Mouse (Mus musculus) kidney, embryonic 15.5 days (tissue): ENCODE data around the gene Ldhd. TPM values are rescaled to one million over a fixed set of nuclear protein-coding genes. Genes with fewer than 3 reads are reported as not detected.

ENCODE experiments used
- polyA plus RNA-seq: library from polyadenylated mRNA; unstranded; fragments of >200 nt; fragmentation: Nextera tagmentation; extraction: Ambion mirVana; gene quantifications from 2 replicates; pipeline ENCODE4 v1.2.1, GENCODE M21; 2015

Ldhd gene
- polyA plus RNA-seq, 1 experiment from 2014 or later, result 1.3 TPM

Other genes starting within 250 kb of the Ldhd start
- gene Fa2h, start 236.6 kb downstream of the Ldhd start, polyA plus RNA-seq, result 1.0 TPM in 2 replicates
- 6.7 and 7.0 TPM in 2 replicates for gene Wdr59, start 108.3 kb downstream of the Ldhd start, polyA plus RNA-seq
- 25.2 and 28.6 TPM in 2 replicates for gene Znrf1, start 94.3 kb downstream of the Ldhd start, polyA plus RNA-seq
- gene Zfp1, start 13.0 kb upstream of the Ldhd start, polyA plus RNA-seq, result 20.4 and 21.2 TPM in 2 replicates
- 0.45 and 5.2 TPM in 2 replicates for gene Ctrb1, start 60.6 kb upstream of the Ldhd start, polyA plus RNA-seq
- gene Bcar1, start 113.4 kb upstream of the Ldhd start, polyA plus RNA-seq, result 45.7 and 53.8 TPM in 2 replicates
- 226 and 233 TPM in 2 replicates for gene Cfdp1, start 223.9 kb upstream of the Ldhd start, polyA plus RNA-seq
- 13.0 and 13.4 TPM in 2 replicates for gene Tmem170, start 246.4 kb upstream of the Ldhd start, polyA plus RNA-seq